Mouse (Mus musculus): ENCODE results near the gene Dlg1. TPM values are rescaled to one million over a fixed set of nuclear protein-coding genes. Genes with fewer than 3 reads are reported as not detected.

The Dlg1 gene
- polyA plus RNA-seq, 1 experiment = 12.9 TPM

DNA sequence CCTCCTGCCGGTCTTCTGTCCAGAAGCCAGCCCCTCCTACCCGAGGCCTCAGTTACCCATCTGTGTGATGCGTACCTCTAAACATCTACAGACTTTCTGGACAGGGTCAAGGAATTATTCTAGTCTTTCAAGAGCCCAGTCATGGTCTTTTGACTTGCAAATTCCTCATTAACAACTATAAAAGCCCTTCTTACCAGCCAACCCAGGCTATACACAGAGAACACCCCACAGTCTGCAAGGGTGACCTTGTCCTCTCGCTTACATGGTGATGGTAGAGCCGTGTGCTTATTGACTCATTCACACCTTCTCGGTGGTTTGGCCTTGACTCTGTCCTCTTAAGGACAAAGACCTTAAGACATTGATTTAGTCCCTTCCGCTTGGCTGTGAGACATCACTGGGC, 227.7 kb downstream of the Dlg1 start:
- no peaks in the 10 kb centered on the region for H3K27me3 ChIP-seq (ENCODE audit: control insufficient read depth, insufficient read depth, low read length)
- no peaks in the 10 kb centered on the region; the same call in 1 of the 2 replicates for H3K4me1 ChIP-seq (ENCODE audit: control insufficient read depth, insufficient read depth, low read length)
- TF ChIP-seq POLR2A (IDR thresholded peaks at IDR 0.05; ENCODE audit: control insufficient read depth, low read depth, low read length) (no peak), CTCF (IDR thresholded peaks at IDR 0.05; ENCODE audit: control insufficient read depth, insufficient read depth, insufficient replicate concordance, low read depth, low read length) (no peak)
- H3K27ac ChIP-seq (ENCODE audit: control insufficient read depth, insufficient read depth, low read depth, low read length) = no peak overlapping the region
- no peak overlapping the region for H3K4me3 ChIP-seq (ENCODE audit: control insufficient read depth, low read depth, low read length)
- no peaks in the 10 kb centered on the region for H3K36me3 ChIP-seq (ENCODE audit: control insufficient read depth, insufficient read depth, low read length)

DNA sequence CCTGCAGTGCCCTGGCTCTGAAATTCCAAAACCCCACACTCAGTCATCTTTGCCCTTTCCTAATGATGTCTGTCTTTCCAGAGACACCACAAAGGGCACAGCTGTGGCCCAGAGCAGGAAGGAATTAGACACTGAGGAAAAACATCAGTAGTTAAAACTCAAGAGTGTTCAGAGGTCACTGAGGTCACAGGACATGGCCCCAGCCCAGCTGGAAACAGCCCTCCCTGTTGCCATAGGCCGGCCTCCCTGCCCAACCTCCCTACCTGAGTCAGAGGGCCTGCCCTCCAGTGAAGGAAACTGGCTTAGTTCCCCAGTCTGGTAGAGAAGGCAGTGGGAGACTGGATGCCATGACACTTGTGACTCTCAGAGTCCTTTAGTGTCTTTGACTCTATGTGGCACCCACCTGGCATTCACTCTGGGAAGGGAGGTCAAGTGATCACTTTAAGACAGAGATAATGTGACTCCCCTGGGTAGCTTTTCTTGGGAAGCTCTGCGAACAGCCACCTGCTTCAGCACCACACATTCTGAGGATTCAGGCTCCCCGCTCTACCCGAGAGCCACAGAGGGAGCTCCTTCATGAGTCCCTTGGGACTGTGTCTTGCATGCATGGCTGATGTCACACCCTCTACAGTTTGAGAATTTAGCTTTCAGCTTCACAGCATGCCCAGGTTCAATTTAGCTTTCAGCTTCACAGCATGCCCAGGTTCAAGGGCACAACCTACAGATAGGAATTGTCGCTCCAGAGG, 230.3 kb downstream of the Dlg1 start:
- Histone ChIP-seq H3K27me3 (ENCODE audit: control insufficient read depth, insufficient read depth, low read length) (no peaks in the 10 kb centered on the region), H3K27ac (ENCODE audit: control insufficient read depth, insufficient read depth, low read depth, low read length) (no peak overlapping the region), H3K4me1 (ENCODE audit: control insufficient read depth, insufficient read depth, low read length) (peaks cover 16% of the 10 kb centered on the region), H3K4me3 (ENCODE audit: control insufficient read depth, low read depth, low read length) (no peak overlapping the region), H3K36me3 (ENCODE audit: control insufficient read depth, insufficient read depth, low read length) (no peaks in the 10 kb centered on the region)
- no peak for TF ChIP-seq POLR2A (IDR thresholded peaks at IDR 0.05; ENCODE audit: control insufficient read depth, low read depth, low read length)
- TF ChIP-seq CTCF (IDR thresholded peaks at IDR 0.05; ENCODE audit: control insufficient read depth, insufficient read depth, insufficient replicate concordance, low read depth, low read length) = no peak

GRCm38 (mm10) chr16:31896971-31897774, 233.9 kb downstream of the Dlg1 start:
- Histone ChIP-seq H3K36me3 (ENCODE audit: control insufficient read depth, insufficient read depth, low read length) (no peaks in the 10 kb centered on the region), H3K4me1 (ENCODE audit: control insufficient read depth, insufficient read depth, low read length) (peaks cover 18% of the 10 kb centered on the region), H3K27me3 (ENCODE audit: control insufficient read depth, insufficient read depth, low read length) (no peaks in the 10 kb centered on the region), H3K27ac (ENCODE audit: control insufficient read depth, insufficient read depth, low read depth, low read length) (peak overlapping the region; percentile 30), H3K4me3 (ENCODE audit: control insufficient read depth, low read depth, low read length) (peak overlapping the region; percentile 50)
- TF ChIP-seq CTCF (IDR thresholded peaks at IDR 0.05; ENCODE audit: control insufficient read depth, insufficient read depth, insufficient replicate concordance, low read depth, low read length) = no peak
- TF ChIP-seq POLR2A (IDR thresholded peaks at IDR 0.05; ENCODE audit: control insufficient read depth, low read depth, low read length) = peak; percentile 27; the same call in 1 of the 2 replicates

GRCm38 (mm10) chr16:31898546-31899326, 235.5 kb downstream of the Dlg1 start:
- TF ChIP-seq CTCF (IDR thresholded peaks at IDR 0.05; ENCODE audit: control insufficient read depth, insufficient read depth, insufficient replicate concordance, low read depth, low read length) (no peak), POLR2A (IDR thresholded peaks at IDR 0.05; ENCODE audit: control insufficient read depth, low read depth, low read length) (no peak)

GRCm38 (mm10) chr16:31901886-31902285, 238.6 kb downstream of the Dlg1 start:
- H3K36me3 ChIP-seq (ENCODE audit: control insufficient read depth, insufficient read depth, low read length) = no peaks in the 10 kb centered on the region
- TF ChIP-seq CTCF (IDR thresholded peaks at IDR 0.05; ENCODE audit: control insufficient read depth, insufficient read depth, insufficient replicate concordance, low read depth, low read length) (no peak), POLR2A (IDR thresholded peaks at IDR 0.05; ENCODE audit: control insufficient read depth, low read depth, low read length) (no peak)
- H3K27ac ChIP-seq (ENCODE audit: control insufficient read depth, insufficient read depth, low read depth, low read length) = no peak overlapping the region
- H3K27me3 ChIP-seq (ENCODE audit: control insufficient read depth, insufficient read depth, low read length) = no peaks in the 10 kb centered on the region
- peaks cover 17% of the 10 kb centered on the region for H3K4me1 ChIP-seq (ENCODE audit: control insufficient read depth, insufficient read depth, low read length)
- no peak overlapping the region for H3K4me3 ChIP-seq (ENCODE audit: control insufficient read depth, low read depth, low read length)

More at GRCm38 (mm10) chr16:31898546-31899326, 235.5 kb downstream of the Dlg1 start:
- Histone ChIP-seq H3K4me1 (ENCODE audit: control insufficient read depth, insufficient read depth, low read length) (peaks cover 18% of the 10 kb centered on the region), H3K4me3 (ENCODE audit: control insufficient read depth, low read depth, low read length) (peak overlapping the region; percentile 32), H3K27ac (ENCODE audit: control insufficient read depth, insufficient read depth, low read depth, low read length) (no peak overlapping the region), H3K36me3 (ENCODE audit: control insufficient read depth, insufficient read depth, low read length) (no peaks in the 10 kb centered on the region), H3K27me3 (ENCODE audit: control insufficient read depth, insufficient read depth, low read length) (no peaks in the 10 kb centered on the region)

- Histone ChIP-seq H3K27me3 (ENCODE audit: control insufficient read depth, insufficient read depth, low read length) (no peaks in the 10 kb centered on the region), H3K4me1 (ENCODE audit: control insufficient read depth, insufficient read depth, low read length) (peaks cover 4% of the 10 kb centered on the region), H3K27ac (ENCODE audit: control insufficient read depth, insufficient read depth, low read depth, low read length) (no peak overlapping the region), H3K36me3 (ENCODE audit: control insufficient read depth, insufficient read depth, low read length) (no peaks in the 10 kb centered on the region), H3K4me3 (ENCODE audit: control insufficient read depth, low read depth, low read length) (no peak overlapping the region)
- TF ChIP-seq CTCF (IDR thresholded peaks at IDR 0.05; ENCODE audit: control insufficient read depth, insufficient read depth, insufficient replicate concordance, low read depth, low read length) (no peak), POLR2A (IDR thresholded peaks at IDR 0.05; ENCODE audit: control insufficient read depth, low read depth, low read length) (no peak)
Measured at GRCm38 (mm10) chr16:31903239-31903638, 240.0 kb downstream of the Dlg1 start.
